Mouse (Mus musculus): ENCODE measurements at regions not wholly inside any gene's neighbourhood (a gene's known extent, or its start where the extent isn't known, plus 50 kb on each side); places are given as distances from the start of the nearest gene placed in this dataset.

GRCm38 (mm10) chr7:83095593-83095992 lies 228.5 kb downstream of the Mex3b start:
- no peak for TF ChIP-seq CTCF (IDR thresholded peaks at IDR 0.05)
- TF ChIP-seq EP300 (IDR thresholded peaks at IDR 0.05) = no peak
